Mouse (Mus musculus): ENCODE measurements at regions not wholly inside any gene's neighbourhood (a gene's known extent, or its start where the extent isn't known, plus 50 kb on each side); places are given as distances from the start of the nearest gene placed in this dataset.

DNA sequence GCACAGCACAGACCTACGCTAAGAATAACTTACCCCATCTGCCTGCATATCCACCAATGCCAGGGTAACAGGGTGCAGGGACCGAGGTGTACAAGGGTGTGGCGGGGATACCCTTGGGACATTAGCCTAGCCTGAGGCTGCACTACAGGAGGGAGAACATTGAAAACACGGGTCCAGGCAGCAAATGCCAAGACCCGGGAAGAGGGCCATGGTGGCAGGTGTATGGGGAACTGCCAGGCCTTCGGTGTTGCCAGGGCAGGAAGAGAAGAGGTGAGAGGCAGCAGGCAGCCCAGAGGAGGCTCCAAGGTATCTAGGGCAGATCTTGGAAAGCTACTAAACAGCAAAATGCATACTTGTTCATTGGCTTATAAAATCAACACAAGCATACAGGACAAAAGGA lies 85.7 kb upstream of the Atp1a1 start:
- TF ChIP-seq CHD2 (IDR thresholded peaks at IDR 0.05; ENCODE audit: low read length) (no peak), MAX (IDR thresholded peaks at IDR 0.05; ENCODE audit: low read length) (no peak)

All from MEL (cell line).